Mouse (Mus musculus) A20 (cell line): ENCODE data around the gene Klf6.
A peak's percentile ranks its signal among the peaks of the same experiment; 100 is the strongest.

Experiments used
- DNase-seq: peaks from one replicate; pipeline ENCODE4 v3.0.0-alpha.2; 2011; ENCODE audit warnings: low read depth, low spot score

Gene Klf6

DNA sequence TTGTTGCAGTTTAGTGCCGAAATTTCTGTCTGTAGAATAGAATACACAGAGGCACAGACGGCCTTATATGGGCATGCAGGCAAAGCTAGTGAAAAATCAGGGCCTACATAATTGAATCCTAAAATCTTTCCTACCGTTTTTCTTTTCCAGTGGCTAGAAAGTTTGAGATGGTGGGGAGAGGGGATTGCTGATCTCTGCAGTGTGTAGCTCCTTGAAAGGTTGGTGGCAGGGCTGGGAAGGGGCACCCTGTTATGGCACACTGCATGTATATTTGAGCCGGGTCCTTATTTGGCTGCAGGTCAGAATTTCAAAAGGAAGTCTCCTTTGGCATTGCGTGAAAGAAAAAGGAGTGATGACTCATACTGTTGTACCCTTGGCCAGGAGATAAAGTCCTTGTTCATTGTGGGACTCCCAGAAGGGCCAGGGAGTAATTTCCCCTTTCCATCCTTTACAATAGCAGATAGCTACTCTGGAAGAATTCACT lies 2.2 kb downstream of the Klf6 start:
- peak; percentile 61 for DNase-seq

DNA sequence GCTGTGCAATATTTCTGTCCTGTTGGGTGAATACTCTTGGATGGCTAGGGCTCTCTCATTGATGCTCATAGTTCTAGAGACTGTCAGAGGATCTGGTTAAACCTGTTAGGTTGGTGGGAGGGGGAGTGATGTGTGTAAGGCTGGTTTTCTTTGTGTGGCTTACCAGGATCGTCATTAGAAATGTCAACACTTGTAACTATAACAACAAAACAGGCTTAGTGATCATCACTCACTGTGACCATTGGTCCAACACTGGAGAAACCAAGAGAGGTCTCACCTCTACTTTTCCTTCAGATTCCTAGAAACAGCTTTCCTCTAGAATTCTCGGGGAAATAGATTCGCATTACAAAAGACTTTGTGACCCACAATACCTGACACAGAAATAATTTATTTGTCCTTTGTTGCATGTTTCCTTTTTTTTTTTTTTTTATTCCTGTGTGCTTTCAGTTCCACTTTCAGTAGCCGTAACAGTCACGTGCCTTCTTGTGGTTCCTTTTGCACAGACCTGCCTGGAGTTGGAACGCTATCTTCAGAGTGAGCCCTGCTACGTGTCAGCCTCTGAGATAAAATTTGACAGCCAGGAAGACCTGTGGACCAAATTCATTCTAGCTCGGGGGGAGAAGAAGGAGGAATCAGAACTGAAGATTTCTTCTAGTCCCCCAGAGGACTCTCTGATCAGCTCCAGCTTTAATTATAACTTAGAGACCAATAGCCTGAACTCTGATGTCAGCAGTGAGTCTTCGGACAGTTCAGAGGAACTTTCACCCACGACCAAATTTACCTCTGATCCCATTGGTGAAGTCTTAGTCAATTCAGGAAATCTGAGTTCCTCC lies 3.2 kb downstream of the Klf6 start:
- DNase-seq: peak; percentile 72

DNA sequence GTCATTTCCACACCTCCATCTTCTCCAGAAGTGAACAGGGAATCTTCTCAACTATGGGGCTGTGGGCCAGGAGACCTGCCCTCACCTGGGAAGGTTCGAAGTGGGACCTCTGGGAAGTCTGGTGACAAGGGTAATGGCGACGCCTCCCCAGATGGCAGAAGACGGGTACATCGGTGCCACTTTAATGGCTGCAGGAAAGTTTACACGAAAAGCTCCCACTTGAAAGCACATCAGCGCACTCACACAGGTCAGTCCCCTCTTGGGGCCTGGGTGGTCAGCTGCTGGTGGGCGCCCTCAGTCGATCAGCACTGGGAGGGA lies 3.8 kb downstream of the Klf6 start:
- no peak for DNase-seq

DNA sequence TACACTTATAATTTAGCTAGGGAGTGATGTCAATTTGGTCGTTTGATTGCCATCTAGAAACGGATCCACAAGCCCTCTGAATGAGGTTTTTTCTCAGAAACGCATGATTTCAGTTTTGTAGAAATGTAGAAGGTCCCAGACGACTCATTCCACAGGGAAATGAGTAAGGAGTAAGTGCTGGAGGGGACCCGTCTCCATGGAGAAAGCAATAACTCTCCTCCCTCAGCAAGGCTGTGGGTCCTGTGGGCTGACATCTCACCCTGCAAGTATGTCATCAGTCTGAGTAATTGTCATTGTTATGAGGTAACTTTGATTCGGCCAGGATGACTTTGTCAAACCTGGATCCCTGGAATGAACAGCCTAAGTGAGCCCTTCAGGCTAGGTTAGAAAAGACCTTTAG lies 4.8 kb downstream of the Klf6 start:
- no peak for DNase-seq

DNA sequence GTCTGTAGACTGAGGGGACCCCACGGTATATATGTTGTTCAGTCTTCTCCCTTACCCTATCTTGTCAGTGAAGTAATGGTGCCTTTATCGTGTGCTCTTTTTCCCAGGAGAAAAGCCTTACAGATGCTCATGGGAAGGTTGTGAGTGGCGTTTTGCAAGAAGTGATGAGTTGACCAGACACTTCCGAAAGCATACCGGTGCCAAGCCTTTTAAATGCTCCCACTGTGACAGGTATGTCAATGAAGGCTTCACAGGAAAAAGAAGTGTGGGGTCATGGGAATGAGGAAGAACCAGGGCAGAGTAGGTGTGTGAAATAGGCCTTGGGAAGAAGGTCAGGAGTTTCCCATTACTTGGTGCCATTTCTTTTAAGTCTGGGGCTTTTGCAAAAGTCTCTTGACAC lies 5.2 kb downstream of the Klf6 start:
- DNase-seq: no peak

DNA sequence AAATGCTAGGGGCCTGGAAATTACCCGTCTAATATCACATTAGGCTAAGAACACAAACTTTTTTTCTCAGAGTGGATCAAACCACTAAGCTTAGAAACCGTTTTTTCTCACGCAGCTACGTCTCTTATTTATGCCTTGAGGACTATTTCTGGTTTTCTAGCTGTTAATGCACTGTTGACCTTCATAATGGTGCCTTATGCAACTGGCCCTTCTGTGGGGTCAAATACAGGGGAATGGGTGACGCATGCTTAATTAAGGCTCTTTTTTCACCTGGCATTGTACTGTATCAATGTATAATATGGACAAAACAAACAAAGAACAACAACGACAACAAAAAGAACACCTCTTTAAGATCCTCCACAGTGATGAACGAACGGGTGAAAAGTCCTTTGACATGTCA lies 7.1 kb downstream of the Klf6 start:
- DNase-seq: no peak

DNA sequence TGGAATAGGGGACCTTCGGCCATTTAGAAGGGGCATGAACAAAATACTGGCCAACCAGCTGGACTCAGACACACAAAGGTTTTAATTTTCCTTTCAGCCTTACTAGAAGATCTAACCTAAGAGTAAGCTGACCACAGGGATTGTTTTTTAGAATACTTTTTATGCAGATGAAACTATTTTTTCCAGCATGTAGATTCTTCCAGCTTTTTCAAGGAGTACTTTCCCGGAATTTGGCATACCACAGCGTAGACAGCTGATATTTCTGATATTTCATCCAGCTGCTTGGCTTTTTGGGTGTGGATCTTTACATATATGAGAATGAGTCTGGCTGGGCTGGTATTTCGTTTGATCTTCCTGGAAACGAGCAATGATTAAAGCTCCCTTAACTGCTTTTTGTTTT lies 8.2 kb downstream of the Klf6 start:
- no peak for DNase-seq

DNA sequence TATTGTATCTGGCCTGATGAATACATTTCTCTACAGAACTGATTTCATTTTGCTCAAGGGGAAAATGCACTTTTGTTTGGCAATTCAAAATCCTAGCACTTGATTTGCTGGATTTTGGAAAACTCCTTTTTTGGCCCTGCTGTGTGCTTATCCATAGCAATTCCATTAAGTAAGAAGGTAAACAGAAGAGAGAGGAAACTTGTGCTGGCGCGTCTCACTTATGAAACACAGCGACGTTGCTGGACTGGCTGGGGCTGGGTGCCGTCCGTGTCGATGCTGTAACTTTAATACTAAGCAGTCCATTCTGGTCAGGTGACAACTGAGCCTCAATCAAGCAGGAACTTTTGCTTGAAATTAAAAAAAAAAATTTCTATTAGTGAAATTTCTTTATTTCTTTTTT lies 8.6 kb downstream of the Klf6 start:
- DNase-seq: no peak

DNA sequence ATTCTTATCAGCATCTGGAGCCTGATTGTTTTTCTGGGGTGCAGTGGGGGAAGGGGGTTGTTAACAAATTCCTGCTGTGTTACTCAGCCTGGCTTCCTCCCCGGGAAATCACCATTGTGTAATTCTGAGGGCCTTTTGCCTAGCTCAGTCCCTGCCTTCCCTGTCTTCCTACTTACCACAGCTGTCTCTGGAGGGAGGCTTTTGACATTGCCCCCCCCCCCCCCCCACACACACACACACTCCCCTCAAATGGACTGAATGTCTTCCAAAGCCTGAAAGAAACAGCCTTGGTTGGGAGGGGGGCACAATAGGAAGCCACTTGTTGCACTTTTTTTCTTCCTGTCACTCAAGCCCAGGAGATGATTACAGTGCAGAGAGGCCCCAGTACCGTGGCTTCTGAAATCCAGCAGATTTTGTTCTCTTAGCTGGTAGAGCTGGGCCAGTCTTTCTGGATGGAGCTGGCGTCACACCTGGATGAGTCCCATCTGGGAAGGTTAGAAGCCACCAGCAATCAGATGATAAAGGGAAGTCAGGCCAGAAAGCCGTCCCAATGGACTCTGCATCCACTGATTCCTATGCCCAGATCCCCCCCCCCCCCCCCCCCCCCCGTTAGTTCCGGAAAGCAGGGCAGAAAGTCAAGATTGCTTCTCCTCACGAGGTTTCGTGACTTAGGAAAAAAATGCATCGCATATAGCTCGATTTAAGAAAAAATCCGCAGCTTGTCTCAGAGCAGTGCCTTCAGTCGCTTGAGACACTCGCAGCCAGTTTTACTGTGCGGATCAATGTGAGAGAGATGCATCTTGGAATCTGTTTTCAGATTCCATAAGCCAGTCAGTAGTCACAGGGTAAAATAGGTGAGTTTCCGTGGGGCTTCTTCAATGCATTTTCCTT lies 9.3 kb downstream of the Klf6 start:
- DNase-seq: no peak

DNA sequence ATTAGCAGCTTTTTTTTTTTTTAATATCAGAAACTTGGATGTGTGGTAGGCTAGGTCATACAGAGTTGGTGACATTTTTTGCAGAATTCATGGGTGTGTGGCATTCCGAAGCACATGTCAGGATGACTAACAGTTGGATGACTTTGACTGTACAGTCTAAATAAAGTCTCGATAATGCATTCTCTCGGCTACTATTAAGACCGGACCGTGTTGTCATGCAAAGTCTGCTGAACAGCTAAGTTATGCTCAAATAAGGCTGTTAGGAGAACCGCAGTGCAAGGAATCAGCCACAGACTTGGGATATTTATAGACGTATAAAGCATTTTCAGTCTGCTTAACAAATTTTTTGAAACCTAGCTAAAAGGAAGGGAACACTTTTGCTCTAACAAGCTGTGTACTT lies 10.1 kb downstream of the Klf6 start:
- DNase-seq: no peak

DNA sequence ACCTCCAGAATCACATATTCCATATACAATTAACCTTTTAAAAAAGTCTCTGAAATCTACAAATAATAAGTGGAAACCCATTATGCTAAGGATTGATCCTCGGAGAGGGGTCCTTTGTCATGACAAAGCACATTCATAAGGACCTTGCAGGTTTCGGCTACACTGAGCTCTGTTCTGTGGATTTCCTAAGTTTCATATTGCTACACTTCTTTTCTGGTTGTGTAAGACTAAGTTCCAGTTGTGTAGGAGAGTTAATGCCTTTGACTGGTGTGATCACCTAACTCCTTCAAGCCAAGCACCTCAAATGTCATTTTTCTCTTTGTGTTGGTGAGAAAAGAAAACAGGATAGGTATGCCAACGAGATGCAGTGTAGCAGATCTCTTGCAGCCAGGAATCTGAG lies 12.4 kb downstream of the Klf6 start:
- no peak for DNase-seq

DNA sequence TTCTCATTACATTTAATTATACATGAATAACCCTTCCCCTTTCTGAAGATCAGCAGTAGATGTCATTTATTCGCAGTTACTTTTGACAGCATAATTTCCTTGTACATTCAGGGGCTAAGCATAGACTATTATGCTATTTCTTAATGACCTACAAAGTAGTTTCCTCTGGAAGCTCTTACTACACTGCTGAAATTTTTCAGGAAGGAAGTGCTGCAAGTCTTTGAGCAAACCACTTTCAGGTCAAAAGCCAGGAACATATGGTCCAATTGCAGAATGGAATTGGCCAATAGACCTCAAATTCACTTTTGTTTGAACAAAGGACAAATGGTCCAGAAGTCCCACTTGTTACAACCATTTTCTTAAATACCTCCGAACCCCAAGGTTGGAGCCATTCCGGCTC lies 14.2 kb downstream of the Klf6 start:
- no peak for DNase-seq

DNA sequence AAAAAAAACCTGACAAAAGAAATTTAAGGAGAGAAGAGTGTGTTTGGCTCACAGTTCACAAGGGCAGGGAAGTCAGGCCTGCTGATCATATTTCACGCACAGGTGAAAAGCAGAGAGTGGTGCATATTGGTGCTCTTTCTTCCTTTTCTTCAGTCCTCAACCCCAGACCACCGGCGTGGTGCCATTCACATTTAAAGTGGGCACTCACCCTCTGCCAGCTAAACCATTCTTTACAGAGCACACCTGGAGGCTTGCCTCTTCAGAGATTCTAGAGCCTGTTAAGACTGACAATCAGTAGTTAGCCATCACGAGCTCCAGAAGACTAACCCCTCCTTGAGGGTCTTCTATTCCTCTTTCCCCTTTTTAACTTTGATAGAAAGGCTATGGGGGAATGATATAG lies 17.5 kb downstream of the Klf6 start:
- DNase-seq: no peak

DNA sequence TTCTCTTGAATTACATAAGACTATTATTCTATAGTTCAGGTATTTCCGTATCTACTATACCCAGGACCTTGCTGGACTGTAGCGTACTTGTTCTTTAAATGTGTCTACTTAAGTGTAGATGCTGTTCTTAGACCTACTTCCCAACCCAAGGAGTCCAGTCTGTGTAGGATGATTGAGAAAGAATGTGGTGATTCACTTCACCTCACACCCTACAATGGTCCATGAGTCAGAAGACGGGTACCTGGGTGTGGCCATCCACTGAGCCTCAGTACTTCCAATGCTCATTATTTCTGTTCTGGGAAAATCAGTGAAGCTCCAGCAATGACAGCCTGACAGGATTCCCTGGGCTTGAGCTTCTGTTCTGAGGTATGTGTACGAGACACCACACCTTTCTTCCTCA lies 25.5 kb downstream of the Klf6 start:
- DNase-seq: no peak

DNA sequence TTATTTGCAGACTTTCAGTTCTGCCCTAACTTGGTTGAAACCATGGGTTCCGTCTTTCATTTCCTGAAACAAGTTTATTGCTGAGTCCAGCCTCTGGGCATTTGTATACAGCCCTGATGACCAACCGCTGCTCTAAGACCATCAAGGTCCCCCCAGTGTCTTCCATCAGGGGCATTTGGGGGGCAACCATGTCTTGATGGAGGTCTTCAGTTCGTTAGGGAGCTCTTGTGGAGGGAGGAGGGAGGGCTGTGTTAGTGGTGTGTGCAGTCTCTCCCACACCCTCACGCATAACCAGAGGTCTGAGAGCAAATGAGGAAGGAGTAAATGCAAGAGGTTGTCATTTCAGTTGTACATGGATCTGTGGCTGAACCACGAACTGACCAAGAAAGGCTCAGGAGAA lies 26.9 kb downstream of the Klf6 start:
- peak; percentile 80 for DNase-seq

DNA sequence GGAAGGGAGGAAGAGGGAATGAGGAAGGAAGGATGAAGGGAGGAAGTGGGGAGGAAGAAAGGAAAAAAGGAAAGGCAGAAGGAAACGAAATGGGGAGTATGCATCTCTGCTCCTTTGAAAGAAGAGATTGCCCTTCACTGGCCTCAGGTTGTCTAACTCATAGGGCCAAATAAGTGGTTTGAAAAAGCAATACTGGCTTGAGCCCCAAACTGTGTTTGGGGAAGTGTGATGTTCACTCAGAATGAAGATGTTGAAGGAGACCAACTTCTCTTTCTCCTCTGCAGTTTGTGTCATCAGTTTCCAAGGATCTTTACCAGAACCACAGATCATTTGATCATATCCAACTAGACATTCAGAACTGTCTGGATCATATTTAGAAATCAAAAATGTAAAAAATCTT lies 27.4 kb downstream of the Klf6 start:
- peak; percentile 46 for DNase-seq

DNA sequence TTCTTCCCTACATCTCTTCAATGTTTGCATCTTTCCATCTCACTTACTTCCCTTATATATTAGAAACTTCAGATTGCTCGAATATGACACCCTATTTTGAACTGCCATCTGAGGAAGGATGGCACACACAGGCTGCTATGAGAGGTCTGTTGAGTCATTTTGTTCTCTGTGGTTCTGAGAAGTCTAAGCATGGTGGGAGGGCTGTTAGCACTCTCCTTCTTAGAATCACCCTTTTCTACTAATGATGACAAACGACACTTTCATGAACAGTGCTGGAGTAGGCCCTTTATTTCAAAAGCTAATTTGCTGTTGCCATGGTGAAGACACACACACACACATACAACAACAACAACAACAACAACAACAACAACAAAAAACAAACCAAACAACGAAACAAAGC lies 28.8 kb downstream of the Klf6 start:
- DNase-seq: no peak

DNA sequence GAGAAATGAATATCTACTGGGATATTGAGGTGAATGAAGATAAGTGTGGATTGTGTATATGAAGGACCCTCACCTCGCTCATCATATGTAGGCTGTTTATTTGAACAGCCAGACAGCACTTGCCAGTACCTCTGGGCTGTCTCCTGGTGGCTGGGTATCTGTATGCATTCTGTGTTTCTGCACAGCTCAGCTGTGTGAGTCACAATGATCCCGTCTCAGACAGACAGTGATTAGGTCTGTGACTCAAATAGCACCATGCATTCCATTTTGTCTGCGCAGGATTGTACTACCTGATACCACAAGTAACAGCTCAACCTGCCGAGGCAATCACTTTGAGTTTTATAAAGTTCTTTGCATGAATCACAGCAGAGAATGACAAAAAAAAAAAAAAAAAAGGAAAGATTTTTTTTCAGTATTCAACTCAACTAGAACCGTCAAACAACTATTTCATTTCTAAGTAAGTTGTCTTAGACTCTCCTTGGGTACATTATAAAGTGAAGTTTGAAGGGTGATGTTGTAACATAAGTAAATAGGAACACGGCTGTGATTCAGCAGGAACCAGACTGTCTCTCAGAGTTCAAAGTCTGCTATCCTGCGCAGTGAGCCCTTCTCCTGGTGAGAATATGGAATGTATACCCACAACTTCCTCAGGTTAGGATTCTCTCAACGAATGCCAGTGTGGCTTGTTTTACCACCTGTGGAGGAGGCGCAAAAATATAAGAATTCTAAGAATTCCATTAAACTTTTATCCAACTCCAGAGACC lies 31.6 kb downstream of the Klf6 start:
- no peak for DNase-seq

DNA sequence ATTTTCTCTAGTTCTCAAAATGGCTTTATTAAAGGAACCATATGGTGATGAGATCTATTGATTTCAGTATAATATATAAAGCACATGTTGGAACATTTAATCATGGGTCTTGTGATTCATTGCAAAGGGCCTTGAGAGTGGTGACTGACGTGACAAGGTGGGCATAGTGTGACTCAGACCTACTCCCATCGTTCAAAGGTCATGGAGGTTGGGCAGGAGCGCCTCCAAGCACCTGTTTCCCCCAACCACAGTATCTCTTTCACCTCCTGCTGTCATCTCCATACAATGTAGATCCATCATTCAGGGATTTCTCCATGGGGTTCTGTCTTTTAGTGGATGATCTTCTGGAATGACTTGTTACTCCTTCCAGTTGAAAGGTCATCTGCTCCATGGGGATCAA lies 33.6 kb downstream of the Klf6 start:
- no peak for DNase-seq

DNA sequence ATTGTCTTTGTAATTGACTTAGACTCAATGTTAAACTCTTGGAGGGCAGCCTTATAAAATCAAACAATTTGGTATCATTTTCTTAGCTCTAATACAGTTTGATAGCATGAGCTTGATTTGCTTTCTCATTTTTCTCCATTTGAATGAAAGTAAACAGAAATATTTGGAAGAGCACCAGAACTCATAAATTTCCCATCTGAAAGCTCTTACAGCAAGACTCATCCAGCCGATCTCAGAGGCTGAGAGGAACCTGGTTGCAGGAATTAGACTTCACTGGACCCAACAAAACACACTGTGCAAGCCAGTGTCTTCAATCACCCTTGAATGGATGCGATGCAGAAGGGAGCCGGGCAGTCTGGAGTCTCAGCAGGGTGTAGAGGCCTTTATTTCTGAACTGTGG lies 34.6 kb downstream of the Klf6 start:
- no peak for DNase-seq

DNA sequence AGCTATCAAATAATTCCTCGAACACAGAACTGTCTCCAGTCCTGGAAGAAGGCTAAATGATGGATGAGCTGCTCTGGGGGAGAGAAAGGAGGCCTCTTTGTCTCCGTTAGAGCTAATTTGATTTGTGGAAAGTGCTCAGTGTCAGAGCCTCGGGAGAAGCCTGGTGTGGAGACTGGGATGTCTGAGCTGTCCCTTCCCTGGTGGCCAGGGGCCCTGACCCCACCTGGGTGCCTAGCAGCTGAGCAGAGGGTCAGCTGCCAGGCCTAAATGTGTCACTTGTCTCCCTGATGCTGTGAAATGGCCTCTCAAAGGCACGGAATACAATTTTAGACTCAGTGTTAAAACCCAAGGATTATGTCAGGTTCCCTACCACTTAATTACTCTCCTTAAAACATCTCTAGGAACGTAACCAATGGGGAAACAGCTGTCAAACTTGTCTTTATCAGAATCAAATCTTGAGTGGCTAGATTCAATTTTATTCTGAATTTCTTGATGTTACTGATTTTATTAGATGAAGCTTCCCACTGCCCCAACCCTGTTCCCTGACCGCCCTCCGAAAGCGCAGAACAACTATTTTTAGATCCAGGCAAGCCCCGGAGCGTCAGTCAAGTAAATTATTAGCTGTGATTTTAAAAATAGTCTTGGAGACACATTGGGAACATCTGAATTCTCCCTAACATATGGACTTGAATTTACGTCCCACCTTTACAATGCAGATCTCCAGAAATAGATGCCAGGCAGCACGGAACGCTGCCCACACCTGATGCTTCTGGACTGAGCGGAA lies 36.1 kb downstream of the Klf6 start:
- no peak for DNase-seq
